Mouse (Mus musculus) intestine, postnatal 0 days (tissue): Measurements from ENCODE around the gene Raver1. TPM values are rescaled to one million over a fixed set of nuclear protein-coding genes. Genes with fewer than 3 reads are reported as not detected.

Source experiments
- ATAC-seq: fragments of 200-750 bp; cut with Nextera tagmentation; 2 replicates; pipeline ENCODE4 v1.8.0; 2017; ENCODE audit warnings: mild to moderate bottlenecking, moderate TSS enrichment, moderate library complexity
- H3K27ac ChIP-seq: fragments of 300-500 bp; sonication (generic); 2 replicates; pipeline ENCODE4 v1.5.1; 2014; ENCODE audit warnings: mild to moderate bottlenecking, low read depth, low read length, moderate library complexity
- H3K27me3 ChIP-seq: fragments of 300-500 bp; sonication (generic); replicated peaks from 2 replicates; pipeline ENCODE4 v1.6.1; 2014; ENCODE audit warnings: low read length, mixed read lengths; ENCODE audit not compliant: control insufficient read depth, insufficient read depth
- H3K36me3 ChIP-seq: fragments of 300-500 bp; sonication (generic); 2 replicates; pipeline ENCODE4 v1.6.1; 2014; ENCODE audit warnings: mild to moderate bottlenecking, moderate library complexity; ENCODE audit not compliant: control insufficient read depth, insufficient read depth
- H3K4me1 ChIP-seq: fragments of 300-500 bp; sonication (generic); replicated peaks from 2 replicates; pipeline ENCODE4 v1.6.1; 2014; ENCODE audit warnings: antibody characterized with exemption, low read length, mixed read lengths; ENCODE audit not compliant: control insufficient read depth, insufficient read depth
- H3K4me2 ChIP-seq: fragments of 300-500 bp; sonication (generic); replicated peaks from 2 replicates; pipeline ENCODE4 v1.6.1; 2014; ENCODE audit warnings: low read depth, mild to moderate bottlenecking, moderate library complexity
- H3K4me3 ChIP-seq: fragments of 300-500 bp; sonication (generic); 2 replicates; pipeline ENCODE4 v1.5.1; 2014; ENCODE audit warnings: low read depth, low read length
- H3K9ac ChIP-seq: fragments of 300-500 bp; sonication (generic); 2 replicates; pipeline ENCODE4 v1.6.1; 2014; ENCODE audit warnings: mild to moderate bottlenecking, low read depth, low read length
- H3K9me3 ChIP-seq: fragments of 300-500 bp; sonication (generic); 2 replicates; pipeline ENCODE4 v1.6.1; 2016; ENCODE audit warnings: mixed run types; ENCODE audit not compliant: control insufficient read depth
- CTCF ChIP-seq: sonication (generic); IDR thresholded peaks from 2 replicates; pipeline ENCODE4 v1.5.1; 2016; ENCODE audit warnings: low read depth, mild to moderate bottlenecking, control low read depth, antibody characterized with exemption, moderate library complexity
- WGBS: fragments of 180-500 bp; shearing (Covaris S2); extraction: QIAGEN DNeasy Blood & Tissue Kit; methylation state at CpG from one replicate; pipeline ENCODE4 v1.1.7; 2014; 5-methylcytosine and 5-hydroxymethylcytosine counted together
- polyA plus RNA-seq: library from polyadenylated mRNA; unstranded; fragments of >200 nt; fragmentation: Nextera tagmentation; extraction: Ambion mirVana; gene quantifications from 2 replicates; pipeline ENCODE4 v1.2.1, GENCODE M21; 2015

Gene Raver1
- polyA plus RNA-seq, 1 experiment from 2014 or later, result 26.2 TPM

DNA sequence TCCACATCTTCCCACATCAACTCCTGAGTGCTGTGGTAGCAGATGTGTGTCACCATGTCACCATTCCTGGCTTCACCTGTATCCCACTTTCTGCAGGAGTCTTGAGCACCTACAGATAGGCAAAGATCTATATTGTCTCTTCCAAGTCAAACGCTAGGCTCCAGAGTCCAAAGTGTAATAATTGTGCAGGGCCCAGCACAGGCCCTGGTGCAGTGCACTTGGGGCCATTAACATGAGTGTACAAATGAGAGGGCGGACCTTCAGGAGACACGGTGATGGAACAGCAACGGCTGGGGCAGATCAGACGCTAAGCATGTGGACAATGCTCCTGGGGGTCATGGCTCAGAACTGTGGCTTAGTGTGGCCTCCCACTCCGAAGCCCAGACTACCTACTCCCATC, 21.9 kb upstream of the Raver1 start:
- ATAC-seq, result peak; percentile 74
- no peaks in the 10 kb centered on the region for H3K9me3 ChIP-seq

DNA sequence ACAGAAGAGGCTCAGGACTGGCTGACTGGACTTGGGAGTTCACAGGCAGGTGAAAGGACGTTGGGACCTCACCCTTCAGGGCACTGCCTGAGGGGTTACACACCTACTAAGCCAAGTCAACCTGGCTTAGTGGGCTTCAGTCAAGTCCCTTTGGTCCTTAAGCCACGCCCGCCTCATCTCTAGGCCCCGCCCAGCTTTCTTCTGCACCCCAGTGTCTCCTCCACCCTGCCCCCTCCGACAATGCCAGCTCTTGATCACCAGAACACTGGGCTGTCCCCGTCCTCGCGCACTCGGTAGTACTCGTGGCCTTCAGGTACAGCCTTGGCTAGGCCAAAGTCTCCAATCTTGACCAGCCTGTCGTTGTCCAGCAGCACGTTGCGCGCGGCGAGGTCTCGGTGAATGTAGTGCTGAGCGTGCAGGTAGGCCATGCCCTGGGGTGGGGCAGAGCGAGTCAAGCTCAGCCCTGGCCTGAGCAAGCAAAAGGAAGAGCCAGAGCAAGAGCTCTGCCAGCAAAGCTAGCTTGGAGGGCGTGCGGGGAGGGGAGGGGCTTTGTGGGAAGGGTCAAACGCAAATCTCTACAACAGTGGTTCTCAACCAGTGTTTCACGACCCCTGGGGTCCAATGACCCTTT, 15.9 kb upstream of the Raver1 start:
- Histone ChIP-seq H3K9ac (no peak overlapping the region), H3K27ac (no peak overlapping the region), H3K4me3 (no peak overlapping the region), H3K9me3 (no peaks in the 10 kb centered on the region), H3K36me3 (peaks cover 15% of the 10 kb centered on the region; the same call in 1 of the 2 replicates), H3K4me2 (no peak overlapping the region), H3K4me1 (no peaks in the 10 kb centered on the region), H3K27me3 (no peaks in the 10 kb centered on the region)
- 40% methylated on average over 23 of the region's 23 CpGs for WGBS
- TF ChIP-seq CTCF, result no peak
- 0 out of 2 replicates have a peak, but pooled peaks have one; percentile 39 for ATAC-seq

More for the DNA sequence above, 21.9 kb upstream of the Raver1 start:
- no peak overlapping the region for H3K9ac ChIP-seq
- H3K36me3 ChIP-seq, result peaks cover 11% of the 10 kb centered on the region; the same call in 1 of the 2 replicates
- WGBS, result 54% methylated on average over 6 of the region's 6 CpGs
- no peak overlapping the region for H3K4me3 ChIP-seq
- H3K27me3 ChIP-seq, result no peaks in the 10 kb centered on the region
- no peak for TF ChIP-seq CTCF
- no peak overlapping the region for H3K27ac ChIP-seq
- H3K4me2 ChIP-seq, result no peak overlapping the region
- H3K4me1 ChIP-seq, result no peaks in the 10 kb centered on the region

DNA sequence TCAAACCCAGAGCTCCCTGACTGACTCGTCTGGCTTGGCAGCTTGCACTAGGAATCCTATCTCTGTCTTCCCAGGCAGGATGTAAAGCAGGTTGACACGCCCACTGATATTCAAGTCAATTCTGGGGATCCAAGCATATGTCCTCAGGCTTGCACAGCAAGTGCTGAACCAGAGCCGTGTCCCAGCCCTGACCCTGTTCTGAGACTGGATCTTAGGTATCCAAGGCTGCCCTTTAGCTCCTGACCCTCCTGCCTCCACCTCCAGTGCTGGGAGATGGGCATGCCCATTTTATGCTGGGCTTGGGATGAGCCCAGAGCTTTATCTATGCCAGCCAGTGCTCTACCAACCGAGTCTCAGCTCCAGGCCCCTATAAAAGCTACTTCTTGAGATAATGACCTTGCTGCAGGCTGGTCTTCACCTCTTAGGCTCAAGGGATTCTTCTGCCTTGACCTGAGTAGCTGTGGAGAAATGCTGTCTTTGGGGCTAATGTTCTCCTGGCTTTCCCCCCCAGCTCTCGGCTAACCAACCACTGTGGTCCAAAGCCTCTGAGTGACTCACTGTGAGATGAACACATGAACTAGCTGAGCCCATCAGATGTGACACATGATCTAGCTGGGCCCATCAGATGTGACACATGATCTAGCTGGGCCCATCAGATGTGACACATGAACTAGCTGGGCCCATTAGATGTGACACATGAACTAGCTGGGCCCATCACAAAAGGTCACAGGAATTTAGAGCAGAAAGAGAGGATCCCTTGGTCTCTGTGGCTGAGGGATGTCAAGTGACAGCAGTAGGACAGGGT, 14.2 kb upstream of the Raver1 start:
- Histone ChIP-seq H3K4me3 (no peak overlapping the region), H3K27ac (no peak overlapping the region), H3K9me3 (no peaks in the 10 kb centered on the region), H3K4me2 (no peak overlapping the region), H3K4me1 (no peaks in the 10 kb centered on the region), H3K9ac (no peak overlapping the region), H3K36me3 (peaks cover 15% of the 10 kb centered on the region; the same call in 1 of the 2 replicates), H3K27me3 (no peaks in the 10 kb centered on the region)
- ATAC-seq, result no peak
- no peak for TF ChIP-seq CTCF
- 64% methylated on average over 5 of the region's 5 CpGs for WGBS

DNA sequence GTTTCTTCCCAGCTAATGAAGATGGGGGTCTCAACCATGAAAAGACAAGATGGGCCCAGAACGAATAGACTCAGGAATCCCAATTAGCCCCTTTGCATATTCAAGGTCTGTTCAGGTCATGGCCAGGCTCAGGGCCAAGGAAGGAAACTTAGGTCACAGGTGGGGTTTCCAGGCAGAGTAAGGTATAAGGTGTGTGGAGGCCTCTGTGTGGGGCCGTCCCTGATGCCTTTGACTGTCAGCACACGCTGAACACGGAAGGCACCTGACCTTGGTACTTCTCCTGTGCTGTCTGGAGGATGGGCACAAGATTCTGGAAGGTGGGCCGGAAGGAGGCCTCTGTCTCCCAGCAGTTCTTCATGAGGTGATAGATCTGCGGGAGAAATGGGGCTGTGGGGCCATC, 13.0 kb upstream of the Raver1 start:
- no peak overlapping the region for H3K4me3 ChIP-seq
- peaks cover 11% of the 10 kb centered on the region; the same call in 1 of the 2 replicates for H3K36me3 ChIP-seq
- H3K4me1 ChIP-seq, result no peaks in the 10 kb centered on the region
- WGBS, result 83% methylated on average over 6 of the region's 6 CpGs
- no peak overlapping the region for H3K4me2 ChIP-seq
- no peak overlapping the region for H3K27ac ChIP-seq
- TF ChIP-seq CTCF, result no peak
- H3K9ac ChIP-seq, result no peak overlapping the region
- H3K27me3 ChIP-seq, result no peaks in the 10 kb centered on the region
- ATAC-seq, result no peak
- H3K9me3 ChIP-seq, result no peaks in the 10 kb centered on the region

GRCm38 (mm10) chr9:21102076-21102475, 10.3 kb upstream of the Raver1 start:
- ATAC-seq, result no peak
- no peak overlapping the region for H3K9ac ChIP-seq
- peaks cover 9% of the 10 kb centered on the region; the same call in 1 of the 2 replicates for H3K36me3 ChIP-seq
- TF ChIP-seq CTCF, result no peak
- no peak overlapping the region for H3K27ac ChIP-seq
- H3K4me2 ChIP-seq, result no peak overlapping the region
- no peaks in the 10 kb centered on the region for H3K9me3 ChIP-seq
- 97% methylated on average over 2 of the region's 2 CpGs for WGBS
- no peak overlapping the region for H3K4me3 ChIP-seq
- H3K4me1 ChIP-seq, result no peaks in the 10 kb centered on the region
- H3K27me3 ChIP-seq, result no peaks in the 10 kb centered on the region

DNA sequence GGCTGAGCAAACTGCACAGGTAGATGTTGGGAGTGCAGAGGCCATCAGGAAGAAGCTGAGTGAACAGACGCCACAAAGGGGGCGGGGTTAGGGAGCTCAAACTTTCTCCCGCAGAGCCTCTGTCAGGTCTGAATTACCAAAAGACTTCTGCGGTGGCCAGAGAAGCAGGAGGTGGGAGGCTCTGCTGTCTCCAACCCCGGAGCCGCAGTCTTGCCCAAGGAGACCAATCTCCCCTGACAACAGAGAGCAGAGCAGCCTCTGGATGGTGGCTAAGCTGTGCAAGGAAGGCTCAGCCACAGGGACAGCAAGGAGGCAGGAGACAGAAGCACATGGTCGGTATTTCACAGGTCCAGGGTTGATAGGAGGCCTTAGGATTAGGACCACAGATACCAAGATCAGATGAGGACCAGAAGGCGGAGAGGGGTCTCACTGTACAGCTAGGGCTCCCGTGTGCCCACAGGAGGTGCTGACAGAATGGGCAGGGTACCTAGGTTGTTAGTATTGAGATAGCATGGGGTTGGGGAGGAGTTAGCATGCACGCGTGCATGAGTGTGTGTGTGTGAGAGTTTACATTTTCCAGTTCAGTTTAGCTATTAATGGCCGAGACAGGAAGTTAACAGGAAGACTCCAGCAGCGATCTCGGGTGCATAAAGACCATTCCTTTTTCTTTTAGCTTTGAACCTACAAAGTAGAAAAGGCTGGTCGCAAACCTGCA, 8.8 kb upstream of the Raver1 start:
- no peaks in the 10 kb centered on the region for H3K9me3 ChIP-seq
- TF ChIP-seq CTCF, result no peak
- no peak for ATAC-seq
- H3K36me3 ChIP-seq, result peaks cover 9% of the 10 kb centered on the region; the same call in 1 of the 2 replicates
- H3K27me3 ChIP-seq, result no peaks in the 10 kb centered on the region
- H3K4me2 ChIP-seq, result no peak overlapping the region
- no peak overlapping the region for H3K9ac ChIP-seq
- WGBS, result 42% methylated on average over 15 of the region's 15 CpGs
- H3K4me3 ChIP-seq, result no peak overlapping the region
- no peak overlapping the region for H3K27ac ChIP-seq
- no peaks in the 10 kb centered on the region for H3K4me1 ChIP-seq
